Mouse (Mus musculus) forebrain, postnatal 0 days (tissue): ENCODE measurements around the gene Ociad1. TPM values are rescaled to one million over a fixed set of nuclear protein-coding genes. Genes with fewer than 3 reads are reported as not detected.

Experiments
- ATAC-seq: fragments of 200-750 bp; cut with Nextera tagmentation; 2 replicates; pipeline ENCODE4 v1.8.0; 2017; ENCODE audit warnings: mild to moderate bottlenecking, moderate library complexity
- DNase-seq: peaks from one replicate; pipeline ENCODE4 v3.0.0-alpha.2; 2015
- H3K27ac ChIP-seq: fragments of 300-500 bp; sonication (generic); 2 replicates; pipeline ENCODE4 v1.5.1; 2014; ENCODE audit warnings: low read depth, mild to moderate bottlenecking, antibody characterized with exemption, low read length, moderate library complexity, mixed read lengths
- H3K27me3 ChIP-seq: fragments of 300-500 bp; sonication (generic); 2 replicates; pipeline ENCODE4 v1.6.1; 2014; ENCODE audit warnings: mild to moderate bottlenecking, low read length, mixed read lengths; ENCODE audit not compliant: insufficient read depth
- H3K36me3 ChIP-seq: fragments of 300-500 bp; sonication (generic); 2 replicates; pipeline ENCODE4 v1.6.1; 2014; ENCODE audit warnings: mild to moderate bottlenecking, moderate library complexity; ENCODE audit not compliant: insufficient read depth
- H3K4me1 ChIP-seq: fragments of 300-500 bp; sonication (generic); 2 replicates; pipeline ENCODE4 v1.6.1; 2014; ENCODE audit warnings: antibody characterized with exemption; ENCODE audit not compliant: insufficient read depth
- H3K4me2 ChIP-seq: fragments of 300-500 bp; sonication (generic); 2 replicates; pipeline ENCODE4 v1.6.1; 2014; ENCODE audit warnings: low read depth, mild to moderate bottlenecking, moderate library complexity
- H3K4me3 ChIP-seq: fragments of 300-500 bp; sonication (generic); 2 replicates; pipeline ENCODE4 v1.5.1; 2014; ENCODE audit warnings: low read depth, low read length, mixed read lengths
- H3K9ac ChIP-seq: fragments of 300-500 bp; sonication (generic); 2 replicates; pipeline ENCODE4 v1.6.1; 2014; ENCODE audit warnings: mild to moderate bottlenecking
- H3K9me3 ChIP-seq: fragments of 300-500 bp; sonication (generic); 2 replicates; pipeline ENCODE4 v1.6.1; 2016; ENCODE audit warnings: low read length
- CTCF ChIP-seq: sonication (generic); IDR thresholded peaks from 2 replicates; pipeline ENCODE4 v1.5.1; 2016; ENCODE audit warnings: antibody characterized with exemption, control low read depth, low read depth
- WGBS: fragments of 180-500 bp; shearing (Covaris S2); extraction: QIAGEN DNeasy Blood & Tissue Kit; methylation state at CpG from one replicate; pipeline ENCODE4 v1.1.7; 2014; 5-methylcytosine and 5-hydroxymethylcytosine counted together
- polyA plus RNA-seq: library from polyadenylated mRNA; unstranded; fragments of >200 nt; fragmentation: Nextera tagmentation; extraction: Ambion mirVana; gene quantifications from 2 replicates; pipeline ENCODE4 v1.2.1, GENCODE M21; 2015
- total RNA-seq: library from RNA; depleted of rRNA; stranded (reverse); fragments of >200 nt; gene quantifications from 2 replicates; pipeline ENCODE4 v1.2.3, GENCODE M21; 2014

The Ociad1 gene
- total and polyA plus RNA-seq, 2 experiments from 2014 or later, result 237 to 379 TPM

- DNase-seq (peak; percentile 85), ATAC-seq (peak; percentile 73)
- TF ChIP-seq CTCF, result no peak
- H3K36me3 ChIP-seq, result no peaks in the 10 kb centered on the region
- H3K4me3 ChIP-seq, result peak overlapping the region; percentile 97
- H3K4me2 ChIP-seq, result peak overlapping the region; percentile 54
- WGBS, result under 1% methylated on average over 101 of the region's 129 CpGs
- H3K4me1 ChIP-seq, result peaks cover 14% of the 10 kb centered on the region
- no peaks in the 10 kb centered on the region for H3K9me3 ChIP-seq
- H3K9ac ChIP-seq, result peak overlapping the region; percentile 98
- peak overlapping the region; percentile 98 for H3K27ac ChIP-seq
- no peaks in the 10 kb centered on the region for H3K27me3 ChIP-seq
Observed at GRCm38 (mm10) chr5:73255321-73256251, 37.0 kb upstream of the Ociad1 start.

DNA sequence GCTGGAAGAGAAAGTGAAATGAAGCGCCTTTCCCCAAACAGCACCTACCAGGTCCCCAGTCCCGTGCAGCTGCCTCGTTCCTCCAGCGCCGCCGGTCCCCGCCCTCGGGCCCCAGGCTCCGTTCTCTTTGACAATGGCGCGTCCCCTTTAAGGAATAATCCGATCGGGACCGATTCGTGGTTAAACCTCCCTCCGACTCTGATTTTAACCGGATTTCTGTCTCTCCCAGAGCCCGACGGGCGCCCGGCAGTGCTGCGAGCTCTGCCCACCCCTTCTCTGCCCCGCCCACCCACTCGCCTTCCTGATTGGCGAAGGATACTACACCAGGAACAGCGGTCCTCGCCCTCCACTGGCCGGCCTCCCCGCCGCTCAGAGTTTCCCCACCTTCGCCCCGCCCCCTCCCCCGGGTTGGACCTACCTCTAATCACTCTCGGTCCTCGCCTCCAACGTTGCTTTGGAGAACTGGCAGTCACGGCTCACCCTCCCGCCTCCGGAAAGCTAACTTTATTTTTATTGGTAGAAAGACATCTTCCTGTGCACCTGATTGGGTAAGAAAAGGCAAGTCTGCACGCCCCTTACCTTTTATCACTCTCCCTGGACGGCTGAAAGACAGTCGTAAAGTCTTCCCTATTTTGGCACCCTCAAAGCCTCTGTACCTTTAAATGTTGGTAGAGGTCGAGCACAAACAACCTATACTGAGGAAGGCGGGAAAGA is 36.1 kb upstream of the Ociad1 start, which contains the start of gene Fryl:
TSS of gene Fryl (minus strand) at position 268 of the 714 bp plus-strand sequence.
- H3K9me3 ChIP-seq, result no peaks in the 10 kb centered on the region
- H3K9ac ChIP-seq, result peak within 1 kb of the TSS; percentile 98
- DNase-seq (peak; percentile 99), ATAC-seq (peak; percentile 97)
- no peaks in the 10 kb centered on the region for H3K27me3 ChIP-seq
- 1% methylated on average over 44 of the region's 44 CpGs for WGBS
- H3K4me2 ChIP-seq, result peak within 1 kb of the TSS; percentile 54
- peak within 1 kb of the TSS; percentile 97 for H3K4me3 ChIP-seq
- H3K27ac ChIP-seq, result peak within 1 kb of the TSS; percentile 98
- no peak for TF ChIP-seq CTCF
- H3K36me3 ChIP-seq, result no peaks in the 10 kb centered on the region
- peaks cover 14% of the 10 kb centered on the region for H3K4me1 ChIP-seq

DNA sequence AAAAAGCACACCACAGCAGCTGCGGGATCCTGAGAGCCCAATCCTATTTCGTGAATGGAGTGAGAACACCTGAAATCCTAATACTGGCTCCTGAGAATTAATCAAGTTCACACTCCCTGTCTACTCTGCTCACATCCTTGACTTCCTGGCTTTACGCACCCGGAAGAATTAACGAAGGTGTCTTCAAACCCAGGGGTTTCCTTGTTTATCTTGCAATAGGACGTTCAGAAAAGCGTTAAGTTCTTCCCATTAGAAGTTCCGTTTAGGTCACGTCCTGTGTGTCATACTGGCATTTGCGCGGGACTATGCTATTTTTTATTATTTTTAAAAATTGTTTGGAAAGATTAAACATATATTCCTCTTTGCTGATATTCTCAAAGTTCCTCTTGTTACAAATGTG is 35.5 kb upstream of the Ociad1 start:
- H3K4me3 ChIP-seq, result peak overlapping the region; percentile 97
- ATAC-seq (no peak), DNase-seq (no peak)
- H3K9me3 ChIP-seq, result no peaks in the 10 kb centered on the region
- 3% methylated on average over 11 of the region's 11 CpGs for WGBS
- no peaks in the 10 kb centered on the region for H3K36me3 ChIP-seq
- H3K4me2 ChIP-seq, result peak overlapping the region; percentile 52
- TF ChIP-seq CTCF, result no peak; the same call in 1 of the 2 replicates
- peak overlapping the region; percentile 75; the same call in 1 of the 2 replicates for H3K27ac ChIP-seq
- H3K4me1 ChIP-seq, result peaks cover 14% of the 10 kb centered on the region
- H3K27me3 ChIP-seq, result no peaks in the 10 kb centered on the region
- H3K9ac ChIP-seq, result peak overlapping the region; percentile 6; the same call in 1 of the 2 replicates

- Histone ChIP-seq H3K27me3 (no peaks in the 10 kb centered on the region), H3K4me3 (no peak overlapping the region), H3K27ac (no peak overlapping the region), H3K9ac (peak overlapping the region; percentile 6; the same call in 1 of the 2 replicates), H3K36me3 (no peaks in the 10 kb centered on the region), H3K4me2 (peak overlapping the region; percentile 52; the same call in 1 of the 2 replicates), H3K4me1 (peaks cover 14% of the 10 kb centered on the region), H3K9me3 (no peaks in the 10 kb centered on the region)
- no peak for DNase-seq
- no peak for ATAC-seq
- no peak for TF ChIP-seq CTCF
- WGBS, result 55% methylated on average over 8 of the region's 8 CpGs
Observed at GRCm38 (mm10) chr5:73257723-73258122, 34.9 kb upstream of the Ociad1 start.

GRCm38 (mm10) chr5:73264122-73264521 is 28.5 kb upstream of the Ociad1 start:
- Histone ChIP-seq H3K36me3 (no peaks in the 10 kb centered on the region), H3K9me3 (no peaks in the 10 kb centered on the region), H3K27me3 (no peaks in the 10 kb centered on the region), H3K9ac (no peak overlapping the region), H3K4me2 (no peak overlapping the region), H3K27ac (no peak overlapping the region), H3K4me3 (no peak overlapping the region), H3K4me1 (no peaks in the 10 kb centered on the region)
- DNase-seq, result no peak
- WGBS, result 56% methylated on average over 5 of the region's 5 CpGs
- no peak for TF ChIP-seq CTCF
- no peak for ATAC-seq

DNA sequence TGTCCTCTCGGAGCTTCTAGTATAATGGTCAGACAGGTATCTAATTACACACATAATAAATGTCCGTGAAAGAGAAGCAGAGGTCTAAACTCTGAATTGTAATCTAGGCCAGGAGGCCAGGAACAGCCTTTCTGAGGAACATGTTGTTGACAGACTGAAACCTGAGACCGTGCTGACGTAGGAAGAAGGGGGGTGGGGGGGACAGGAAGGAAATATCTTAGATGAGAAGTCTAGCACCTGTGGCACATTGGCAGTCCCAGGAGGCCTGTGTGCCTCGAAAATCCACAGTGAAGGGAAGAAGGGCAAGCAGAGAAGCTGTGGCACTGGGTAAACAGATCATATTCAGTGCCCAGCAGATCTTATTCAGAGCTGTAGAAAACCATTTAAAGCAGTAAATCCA is 27.1 kb upstream of the Ociad1 start:
- no peaks in the 10 kb centered on the region for H3K9me3 ChIP-seq
- no peaks in the 10 kb centered on the region for H3K4me1 ChIP-seq
- no peaks in the 10 kb centered on the region for H3K36me3 ChIP-seq
- no peak overlapping the region for H3K4me3 ChIP-seq
- H3K27me3 ChIP-seq, result no peaks in the 10 kb centered on the region
- H3K27ac ChIP-seq, result no peak overlapping the region
- ATAC-seq (no peak), DNase-seq (no peak)
- H3K9ac ChIP-seq, result no peak overlapping the region
- H3K4me2 ChIP-seq, result no peak overlapping the region
- WGBS, result 79% methylated on average over 5 of the region's 5 CpGs
- TF ChIP-seq CTCF, result no peak
